Mouse (Mus musculus): Measurements from ENCODE around the gene Dnase1l3. TPM values are rescaled to one million over a fixed set of nuclear protein-coding genes. Genes with fewer than 3 reads are reported as not detected.
"Not testable (repeated sequence)": the region's sequence is repeated elsewhere in the genome, so short reads cannot be mapped to it uniquely, and the experiment has no call there.

The Dnase1l3 gene
- total RNA-seq, 2 experiments from 2014 or later, result not detected

DNA sequence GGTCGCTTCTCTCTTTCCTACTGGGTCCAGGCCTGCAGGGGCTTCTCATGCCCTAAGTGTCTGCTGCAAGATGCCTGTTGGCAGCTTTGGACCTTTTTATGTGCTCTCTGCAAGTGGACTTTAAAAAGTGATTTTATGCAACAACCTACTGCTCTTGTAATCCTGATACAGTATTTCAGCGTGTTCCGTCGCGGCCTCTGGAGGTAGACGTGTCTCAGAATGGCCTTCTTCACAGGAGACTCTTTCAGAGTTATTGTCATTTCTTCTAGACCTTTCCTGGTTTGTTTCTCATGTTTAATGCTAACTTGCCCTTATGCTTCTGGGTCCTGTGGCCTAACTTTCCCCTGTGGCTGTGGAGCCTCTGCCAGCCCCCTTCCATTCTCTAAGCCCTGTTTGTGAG lies 21.4 kb upstream of the Dnase1l3 start:
- no peak for DNase-seq (ENCODE audit: low spot score in 2 of 2)

DNA sequence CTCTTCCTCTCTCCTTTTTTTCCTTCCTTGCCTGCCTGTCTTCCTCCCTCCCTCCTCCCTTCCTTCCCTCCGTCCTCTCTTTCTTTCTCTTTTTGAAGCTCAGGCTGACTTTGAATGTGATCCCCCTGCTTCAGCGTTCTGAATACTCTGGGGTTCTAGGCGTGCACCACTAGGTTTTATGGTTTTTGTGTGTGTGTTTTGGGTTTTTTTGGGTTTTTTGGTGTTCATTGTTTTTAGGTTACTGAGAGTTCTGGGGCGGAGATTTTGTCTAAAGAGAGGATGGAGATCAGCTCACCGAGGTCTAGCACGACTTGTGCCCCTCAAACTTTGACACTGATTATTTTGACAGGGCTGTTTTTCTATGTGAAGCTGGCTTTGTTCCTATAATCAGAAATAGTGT lies 17.6 kb upstream of the Dnase1l3 start:
- DNase-seq (ENCODE audit: low spot score in 2 of 2), result no peak

DNA sequence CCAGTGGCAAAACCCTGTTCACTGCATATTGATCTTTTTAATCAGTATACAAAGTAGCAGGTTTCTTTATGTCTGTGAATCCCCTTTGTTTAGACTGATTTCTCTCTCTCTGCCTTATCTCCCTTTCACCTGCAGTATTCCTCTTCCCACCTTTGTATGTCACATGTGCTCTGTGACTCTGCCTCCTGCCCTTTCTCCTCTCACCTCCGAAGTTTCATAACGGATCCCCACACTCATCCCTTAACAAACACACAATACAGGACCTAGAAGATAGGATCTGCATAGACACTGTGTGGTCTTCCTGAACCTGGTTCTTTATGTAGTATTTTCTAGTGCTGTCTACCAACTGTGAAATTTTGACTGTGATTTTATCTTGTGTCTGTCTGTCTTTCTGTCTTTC lies 16.9 kb upstream of the Dnase1l3 start:
- DNase-seq (ENCODE audit: low spot score in 2 of 2), result no peak

DNA sequence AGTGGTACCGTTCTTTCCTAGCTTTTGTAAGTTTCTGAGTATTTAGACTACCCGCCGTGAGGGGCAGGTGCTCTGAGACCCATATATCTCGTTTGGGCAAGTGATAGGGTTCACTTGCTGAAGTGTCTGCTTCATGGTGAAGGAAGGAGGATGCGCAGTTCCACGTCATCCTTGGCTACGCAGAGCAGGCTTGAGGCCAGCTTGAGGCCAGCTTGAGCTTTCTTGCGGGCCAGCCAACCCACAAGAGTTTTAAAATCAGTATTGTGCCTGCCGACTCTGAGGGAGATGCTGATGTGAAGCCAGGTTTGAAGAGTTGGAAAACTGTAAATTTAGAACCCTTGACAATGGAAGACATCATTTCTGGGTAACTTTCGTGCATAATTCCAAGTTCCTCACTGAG lies 13.6 kb upstream of the Dnase1l3 start:
- DNase-seq (ENCODE audit: low spot score in 2 of 2), result no peak

DNA sequence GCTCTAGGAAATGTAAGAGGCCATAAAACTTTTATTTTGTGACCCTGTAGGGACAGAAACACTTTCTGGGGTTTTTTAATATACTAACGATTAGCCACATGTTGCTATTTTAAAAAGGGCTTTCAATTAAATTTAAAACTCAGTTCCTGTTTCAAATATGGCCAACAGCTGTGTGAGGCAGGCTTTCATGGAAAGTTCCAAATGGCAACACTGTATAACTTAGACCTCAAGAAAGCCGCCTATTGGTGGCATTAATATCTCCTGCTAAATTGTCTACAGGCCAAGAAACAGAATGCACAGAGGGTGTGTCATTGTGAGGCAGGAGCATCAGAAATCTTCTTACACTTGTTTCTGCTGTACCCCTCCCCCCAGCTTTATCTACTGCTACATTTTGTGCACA lies 13.1 kb upstream of the Dnase1l3 start:
- no peak for DNase-seq (ENCODE audit: low spot score in 2 of 2)

DNA sequence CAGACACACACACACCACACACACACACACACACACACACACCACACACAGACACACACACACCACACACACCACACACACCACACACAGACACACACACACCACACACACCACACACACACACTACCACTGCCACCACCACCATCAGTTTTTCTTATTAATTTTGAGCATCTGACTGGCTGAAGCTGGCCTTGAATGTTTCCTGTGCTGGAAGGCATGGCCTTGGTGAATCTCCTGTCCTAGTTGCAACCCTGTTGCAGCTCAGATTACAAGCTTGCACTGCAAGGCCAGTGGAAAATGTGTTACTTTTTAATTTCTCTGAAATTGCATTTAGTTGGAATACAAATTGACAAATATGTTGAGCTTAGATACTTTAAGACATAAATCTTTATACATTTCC lies 12.7 kb upstream of the Dnase1l3 start:
- no peak for DNase-seq (ENCODE audit: low spot score in 2 of 2)

DNA sequence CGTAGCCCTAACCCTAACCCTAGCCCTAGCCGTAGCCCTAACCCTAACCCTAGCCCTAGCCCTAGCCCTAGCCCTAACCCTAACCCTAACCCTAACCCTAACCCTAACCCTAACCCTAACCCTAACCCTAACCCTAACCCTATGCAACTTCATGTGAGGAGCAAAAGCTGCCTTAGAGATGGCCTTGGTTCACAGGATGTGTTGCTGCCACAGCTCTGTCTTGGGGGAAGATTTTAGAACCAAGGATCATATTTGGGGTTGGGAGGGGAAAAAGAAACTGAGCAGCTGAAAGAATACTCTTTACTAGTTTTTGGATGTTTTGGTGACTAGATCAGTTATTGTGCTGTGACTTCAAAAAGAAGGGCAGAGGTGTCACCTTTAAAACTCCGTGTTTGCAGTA lies 11.7 kb upstream of the Dnase1l3 start:
- DNase-seq (ENCODE audit: low spot score in 2 of 2), result not testable (repeated sequence)

DNA sequence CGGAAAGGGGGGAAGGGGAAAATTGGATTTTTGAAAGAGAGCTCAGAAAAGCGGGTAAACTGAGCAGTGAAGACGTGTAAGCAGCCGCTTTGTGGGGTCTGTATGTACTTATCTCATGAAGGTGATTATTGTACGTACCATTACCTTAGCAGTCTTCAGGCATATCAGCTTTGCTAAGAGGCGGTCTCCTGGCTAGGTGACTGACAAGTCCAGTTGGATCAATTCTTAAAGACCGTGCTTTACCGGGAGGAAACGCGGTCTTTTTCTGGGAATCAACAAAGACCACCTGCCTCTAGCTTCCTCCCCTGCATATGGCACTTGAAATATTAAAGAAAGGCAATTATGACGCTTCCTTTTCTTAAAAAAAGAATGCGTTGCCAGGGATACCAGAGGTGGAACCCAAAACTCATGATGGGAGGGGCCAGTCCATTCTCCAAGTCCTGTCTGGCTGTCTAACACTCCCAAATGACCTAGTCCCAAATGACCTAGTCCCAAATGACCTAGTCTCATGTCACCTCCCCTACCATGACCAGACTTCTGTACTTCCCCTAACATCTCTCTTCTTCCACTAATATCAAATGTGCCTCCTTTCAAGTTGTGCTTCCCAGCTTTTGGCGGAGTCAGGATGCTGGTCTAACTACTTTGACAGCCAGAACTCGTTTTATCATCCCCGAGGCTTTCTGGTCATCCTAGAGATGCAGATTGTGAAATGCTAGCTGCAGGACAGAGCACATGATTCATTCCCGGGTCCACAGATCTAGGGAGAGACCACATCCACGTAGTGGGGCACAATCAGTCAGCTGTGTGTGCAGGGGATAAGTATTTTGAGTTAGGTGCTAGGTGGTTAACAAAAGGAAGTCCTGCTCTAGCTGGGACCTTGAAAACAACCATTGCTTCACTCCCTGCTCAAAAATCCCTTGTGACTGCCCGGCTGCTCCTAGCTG lies 9.6 kb upstream of the Dnase1l3 start:
- DNase-seq (ENCODE audit: low spot score in 2 of 2), result no peak

DNA sequence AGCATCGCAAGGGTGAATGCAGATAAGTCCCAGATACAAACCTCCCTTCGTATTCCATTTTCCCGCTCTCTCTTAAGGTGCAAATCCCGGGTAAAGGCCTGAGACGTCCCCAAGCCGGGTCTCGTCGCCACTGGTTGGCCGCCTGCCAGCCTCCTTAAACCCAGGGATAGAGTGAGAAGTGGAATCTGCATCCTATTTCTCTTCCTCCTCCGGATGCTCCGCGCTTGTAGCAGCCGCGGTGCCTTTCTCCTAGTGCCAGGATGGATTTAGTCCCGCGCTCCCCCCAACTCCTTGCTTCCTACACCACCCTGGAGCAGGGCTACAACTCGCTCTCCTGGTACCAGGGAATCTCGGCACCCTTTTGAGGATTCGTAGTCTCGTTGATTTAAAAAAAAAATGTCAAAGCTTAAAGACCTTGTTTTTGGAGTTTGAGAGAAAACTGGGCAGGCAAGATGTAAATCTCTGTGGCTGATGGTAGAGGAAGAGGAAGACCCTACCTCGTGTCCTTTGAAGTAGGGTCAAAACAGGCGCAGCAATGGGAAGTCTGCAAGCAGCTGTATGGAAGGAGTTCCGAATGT lies 8.8 kb upstream of the Dnase1l3 start:
- peak; percentile 59 to 63 for DNase-seq (ENCODE audit: low spot score in 2 of 2)

DNA sequence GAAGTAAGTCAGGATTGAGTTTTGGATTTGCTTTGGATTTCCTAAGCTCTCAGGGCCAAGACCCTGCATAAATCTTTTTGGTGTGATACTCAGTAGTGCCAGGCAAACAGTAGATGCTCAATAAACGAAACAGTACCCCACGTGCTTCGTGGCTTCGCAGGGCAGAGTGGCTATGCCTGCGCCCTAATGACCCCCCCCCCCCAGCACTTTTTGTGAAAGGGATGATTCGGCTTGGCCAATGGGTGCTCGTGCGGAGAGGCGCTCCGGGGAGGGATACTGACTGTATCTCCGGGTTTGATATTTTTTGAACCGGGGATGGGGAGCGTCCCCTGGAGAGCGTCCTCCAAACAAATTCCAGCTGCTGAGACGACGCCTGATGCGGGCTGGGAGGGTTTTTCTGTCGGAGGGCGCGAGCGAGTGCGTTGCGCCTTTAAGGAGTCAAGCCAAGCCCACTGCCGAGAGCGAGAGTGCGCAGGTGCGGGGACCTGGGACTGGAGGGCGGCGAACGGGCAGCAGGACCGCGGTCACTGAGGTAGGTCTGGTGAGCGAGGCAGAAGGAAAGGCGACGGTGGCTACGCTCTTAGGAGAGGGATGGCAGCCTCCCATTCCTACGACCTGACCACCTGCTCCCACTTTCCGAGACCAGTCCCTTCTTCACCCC lies 8.2 kb upstream of the Dnase1l3 start, which contains the start of gene Abhd6:
Gene Abhd6 (plus strand): TSS at position 471 of the 661 bp plus-strand sequence.
- peak; percentile 91 for DNase-seq (ENCODE audit: low spot score in 2 of 2)

DNA sequence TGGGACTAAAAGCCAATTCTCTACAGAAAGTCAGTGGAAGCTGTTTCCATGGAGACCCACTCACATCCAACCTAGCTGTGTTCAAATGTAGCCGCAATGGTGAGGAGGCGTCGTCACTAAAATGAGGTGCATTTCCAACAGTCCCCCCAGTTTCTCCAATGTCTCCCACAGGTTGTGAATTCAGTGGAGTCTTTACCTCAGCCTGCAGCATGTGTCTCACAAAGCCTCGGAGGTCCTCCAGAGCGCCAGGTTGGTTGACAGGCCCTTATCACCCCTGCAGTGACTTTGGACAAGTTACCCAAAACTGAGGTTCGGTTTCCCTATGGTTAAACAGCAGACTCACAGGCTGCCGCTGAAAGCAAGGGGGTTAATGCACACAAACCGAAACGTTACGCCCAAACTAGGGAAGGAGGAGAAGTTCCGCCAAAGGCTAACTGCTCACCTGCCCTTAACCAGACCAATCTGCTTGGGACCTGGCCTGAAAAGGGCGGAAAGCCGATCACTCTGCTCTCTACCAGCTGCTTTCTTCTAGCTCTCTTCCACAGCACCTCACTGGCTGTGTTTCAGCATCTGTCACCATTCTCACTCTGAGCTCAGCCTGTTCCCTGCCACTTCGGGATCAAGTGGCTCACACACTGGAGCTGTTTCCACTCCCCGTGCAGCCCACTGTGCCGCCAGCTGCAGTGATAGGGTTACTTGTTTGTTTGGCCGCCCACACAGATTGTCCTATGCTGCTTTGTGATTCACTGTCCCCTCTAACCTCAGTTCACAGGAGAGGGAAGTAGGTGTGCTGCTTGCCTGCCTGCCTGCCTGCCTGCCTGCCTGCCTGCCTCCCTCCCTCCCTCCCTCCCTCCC lies 6.7 kb upstream of the Dnase1l3 start:
- DNase-seq (ENCODE audit: low spot score in 2 of 2), result peak; percentile 29 to 56

DNA sequence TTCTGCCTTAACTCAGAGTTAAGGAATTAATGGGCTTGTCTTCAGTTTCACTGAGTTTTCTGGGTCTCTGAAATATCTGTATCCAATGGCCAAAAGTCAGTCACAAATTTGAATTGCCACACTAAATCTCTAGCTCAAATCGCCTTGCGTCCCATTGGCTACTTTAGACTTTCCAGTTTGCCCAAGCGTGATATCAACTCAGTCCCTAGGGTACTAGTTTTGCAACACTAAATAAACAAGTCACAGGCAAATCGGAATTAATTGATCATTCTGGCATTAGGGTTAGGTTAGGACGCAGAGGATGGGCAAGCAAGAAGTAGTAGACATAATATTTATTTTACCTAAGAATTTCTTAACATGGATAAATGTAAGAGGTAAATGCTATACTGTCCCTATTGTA lies 5.9 kb upstream of the Dnase1l3 start:
- DNase-seq (ENCODE audit: low spot score in 2 of 2), result no peak

DNA sequence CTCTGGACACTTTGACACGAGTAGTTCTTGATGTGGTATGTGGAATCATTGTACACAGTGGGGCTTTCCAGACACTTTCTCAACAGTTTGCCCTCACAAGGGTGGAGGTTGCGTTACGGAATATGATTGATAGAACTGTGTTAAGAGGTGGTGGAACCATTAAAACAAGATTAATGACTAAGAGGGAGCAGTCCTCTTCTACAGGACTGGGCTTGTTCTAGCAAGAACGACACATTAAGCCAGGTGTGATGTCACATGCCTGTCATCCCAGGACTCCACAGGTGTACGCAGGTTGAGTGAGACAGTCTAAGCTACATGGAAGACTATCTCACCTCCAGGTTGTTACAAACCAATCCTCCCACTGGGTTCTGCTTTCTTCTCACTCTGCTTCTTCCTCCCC lies 5.1 kb upstream of the Dnase1l3 start:
- DNase-seq (ENCODE audit: low spot score in 2 of 2), result no peak

DNA sequence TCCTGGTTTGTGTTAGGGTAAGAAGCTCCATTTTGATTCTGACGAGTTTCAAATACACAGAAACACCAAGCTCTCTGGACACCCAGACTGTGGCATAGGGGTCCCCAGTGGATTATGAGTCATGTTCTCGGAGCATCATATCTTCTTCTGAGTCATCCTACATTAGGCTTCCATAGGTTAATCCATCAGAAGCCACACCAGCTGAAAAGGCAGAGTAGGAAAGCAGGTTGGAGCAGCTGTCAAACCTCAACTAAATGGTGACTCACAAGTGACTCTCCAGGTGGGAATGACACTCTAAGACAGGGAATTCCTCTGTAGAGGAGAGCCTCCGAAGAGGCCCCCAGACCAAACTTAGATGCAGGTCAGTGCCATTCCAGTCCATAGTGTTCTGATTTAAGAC lies 4.7 kb upstream of the Dnase1l3 start:
- no peak for DNase-seq (ENCODE audit: low spot score in 2 of 2)

DNA sequence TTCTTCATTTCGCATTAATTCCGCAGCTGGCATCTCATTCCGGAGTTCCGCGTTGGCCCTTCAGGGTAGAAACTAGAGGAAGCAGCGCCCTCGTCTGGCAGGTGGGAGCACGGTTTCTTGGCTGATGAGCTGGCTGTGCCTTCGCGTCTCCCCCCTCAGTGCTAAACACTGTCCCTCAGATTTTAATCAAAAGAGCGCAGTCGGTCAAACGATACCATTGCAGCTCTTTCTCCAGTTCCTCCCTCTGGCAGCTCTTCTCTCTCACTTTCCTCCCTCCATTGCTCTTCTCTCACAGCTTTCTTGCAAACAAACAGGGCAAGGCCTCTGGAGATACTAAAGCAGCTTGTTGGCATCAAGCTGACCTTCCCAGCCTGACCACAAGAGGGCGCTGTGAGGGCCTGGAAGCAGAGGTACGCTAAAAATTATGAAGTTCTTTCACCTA lies 2.9 kb upstream of the Dnase1l3 start:
- DNase-seq (ENCODE audit: low spot score in 2 of 2), result peak; percentile 94 to 97

DNA sequence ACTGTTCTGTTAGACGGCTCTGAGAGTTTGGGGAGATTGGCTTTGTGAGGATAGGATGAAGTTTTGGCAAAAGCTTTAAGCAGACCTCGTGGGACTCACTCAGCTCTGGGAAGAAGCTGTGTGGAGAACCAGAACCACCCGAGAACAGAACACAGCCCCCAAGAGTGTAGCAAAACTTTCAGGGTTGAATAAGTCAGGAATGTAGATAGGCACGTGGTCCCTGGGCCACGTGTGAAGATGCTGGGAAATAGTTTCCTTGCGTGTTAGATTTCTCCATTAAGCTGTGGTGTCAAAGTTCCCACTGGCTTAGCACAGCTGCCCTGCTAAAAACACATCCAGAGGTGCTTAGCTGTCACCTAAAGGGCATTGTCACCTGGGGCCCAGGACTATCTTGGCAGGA lies 2.2 kb downstream of the Dnase1l3 start:
- DNase-seq (ENCODE audit: low spot score in 2 of 2), result no peak

DNA sequence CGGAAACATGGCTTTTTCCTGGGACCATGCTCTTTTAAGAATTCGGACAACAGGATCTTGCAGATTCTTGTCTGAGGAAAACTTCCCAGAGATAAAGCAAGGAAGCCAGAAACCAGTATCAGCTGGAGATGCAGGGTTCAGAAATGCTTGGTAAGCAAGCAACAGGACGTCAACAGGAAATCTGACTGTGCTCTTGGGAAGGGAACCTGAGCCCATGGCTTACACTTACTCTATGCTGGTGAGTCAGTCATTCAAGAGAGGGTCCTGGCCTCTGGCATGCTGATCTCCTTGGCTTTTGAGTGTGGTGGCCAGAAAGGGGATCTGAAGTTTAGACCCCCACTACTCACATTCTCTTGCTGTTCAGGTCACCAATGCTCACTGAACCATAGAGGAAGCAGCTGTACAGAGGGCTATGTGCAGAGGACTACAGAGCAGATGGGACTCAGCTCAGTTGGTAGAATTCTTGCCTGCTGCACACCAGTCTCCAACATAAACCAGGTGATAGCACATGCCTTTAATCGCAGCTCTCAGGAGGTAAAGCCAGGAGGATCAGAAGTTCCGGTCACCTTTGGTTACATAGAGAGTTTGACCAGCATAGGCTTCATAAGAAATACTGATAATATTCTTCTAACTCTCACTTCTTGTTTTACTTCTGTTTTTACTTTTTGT lies 3.1 kb downstream of the Dnase1l3 start:
- no peak for DNase-seq (ENCODE audit: low spot score in 2 of 2)

DNA sequence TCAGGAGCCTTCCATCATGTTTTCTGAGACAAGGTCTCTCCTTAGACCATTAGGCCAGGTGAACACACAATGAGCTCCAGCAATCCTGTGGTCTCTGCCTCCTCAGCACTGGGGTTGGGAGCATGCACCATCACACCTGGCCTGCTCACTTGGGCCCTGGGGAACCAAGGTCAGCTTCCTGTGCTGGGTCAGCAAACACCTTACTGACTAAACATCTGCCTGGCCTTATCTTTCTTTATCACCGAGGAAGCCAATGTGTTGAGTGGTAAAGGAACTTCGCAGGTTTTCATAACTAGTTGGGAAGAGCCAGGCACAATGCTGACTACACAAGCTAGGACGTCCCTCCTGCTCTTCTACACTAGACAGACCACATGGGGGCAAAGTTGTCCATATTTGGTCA lies 4.4 kb downstream of the Dnase1l3 start:
- no peak for DNase-seq (ENCODE audit: low spot score in 2 of 2)

DNA sequence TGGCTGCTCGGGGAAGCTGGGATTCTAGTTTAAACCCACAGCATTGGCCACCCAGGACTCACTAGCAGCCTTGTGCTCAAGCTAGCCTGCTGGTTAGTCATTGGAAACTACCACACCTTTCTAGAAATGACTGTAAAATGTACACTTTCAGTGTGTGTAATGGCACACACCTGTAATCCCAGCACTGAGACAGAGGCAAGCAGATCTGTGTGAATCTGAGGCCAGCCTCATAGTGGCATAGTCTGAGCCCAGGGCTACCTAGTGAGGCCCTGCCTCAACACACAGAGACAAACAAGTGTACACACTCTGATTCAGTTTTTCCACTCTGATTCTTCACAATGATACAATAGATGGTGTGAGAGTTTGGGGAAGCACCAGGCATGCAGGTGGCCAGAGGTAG lies 5.0 kb downstream of the Dnase1l3 start:
- DNase-seq (ENCODE audit: low spot score in 2 of 2), result no peak

DNA sequence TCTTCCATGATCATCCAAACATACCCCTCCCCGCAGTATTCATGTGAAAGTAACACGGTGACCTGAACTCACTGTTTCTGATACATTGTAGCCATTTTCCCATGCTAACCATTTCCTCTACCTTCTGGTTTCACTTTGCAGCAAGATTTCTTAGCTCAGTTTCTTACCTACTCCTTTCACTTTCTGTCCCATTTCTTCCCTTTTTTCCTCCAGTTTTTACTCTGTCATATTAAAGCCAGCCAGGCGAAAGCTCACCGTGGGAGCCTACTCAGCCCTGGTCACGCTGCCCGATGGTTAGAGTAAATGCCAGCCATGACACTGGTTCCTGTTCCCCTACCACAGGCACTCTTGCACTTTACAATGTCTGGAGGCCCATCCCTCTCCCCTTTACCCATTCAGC lies 7.5 kb downstream of the Dnase1l3 start:
- DNase-seq (ENCODE audit: low spot score in 2 of 2), result no peak

DNA sequence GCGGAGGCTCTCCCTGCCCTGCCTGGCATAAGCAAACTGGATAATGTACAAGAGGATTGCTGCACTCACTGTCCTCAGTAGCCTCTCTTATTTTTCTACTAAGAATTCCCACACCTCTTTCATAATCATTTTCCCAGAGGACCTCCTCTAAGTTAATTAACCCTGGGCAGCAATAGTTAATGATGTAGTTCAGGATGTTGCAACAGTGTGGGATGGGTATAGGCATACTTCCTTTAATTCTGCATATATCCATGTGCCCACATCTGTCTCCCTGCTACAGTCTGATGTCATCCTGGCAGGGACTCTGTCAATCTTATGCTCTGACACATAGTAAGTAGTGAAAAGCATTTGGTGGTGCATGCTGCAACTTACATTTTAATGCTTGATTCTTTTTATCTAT lies 13.1 kb downstream of the Dnase1l3 start:
- no peak for DNase-seq (ENCODE audit: low spot score in 2 of 2)
